Mouse (Mus musculus) small intestine, adult 2 months (tissue): ENCODE data around the gene Med24. TPM values are rescaled to one million over a fixed set of nuclear protein-coding genes. Genes with fewer than 3 reads are reported as not detected.
A peak's percentile ranks its signal among the peaks of the same experiment; 100 is the strongest.
"Not testable (repeated sequence)": the region's sequence is repeated elsewhere in the genome, so short reads cannot be mapped to it uniquely, and the experiment has no call there.

ENCODE experiments used
- H3K27ac ChIP-seq: fragments of 200-500 bp; 2 replicates; pipeline ENCODE4 v1.5.1; 2012; ENCODE audit warnings: low read depth, low read length, control low read depth, inconsistent platforms; ENCODE audit not compliant: insufficient read depth
- H3K27me3 ChIP-seq: fragments of 200-500 bp; 2 replicates; pipeline ENCODE4 v1.6.1; 2012; ENCODE audit warnings: mild to moderate bottlenecking, moderate library complexity, low read length, inconsistent platforms; ENCODE audit not compliant: control insufficient read depth, insufficient read depth
- H3K36me3 ChIP-seq: fragments of 200-500 bp; 2 replicates; pipeline ENCODE4 v1.6.1; 2012; ENCODE audit warnings: mild to moderate bottlenecking, low read length, control low read depth, inconsistent platforms; ENCODE audit not compliant: control insufficient read depth, insufficient read depth
- H3K4me1 ChIP-seq: fragments of 200-500 bp; 2 replicates; pipeline ENCODE4 v1.6.1; 2012; ENCODE audit warnings: low read length, inconsistent platforms, mixed read lengths; ENCODE audit not compliant: control insufficient read depth, insufficient read depth, insufficient read length
- H3K4me3 ChIP-seq: fragments of 200-500 bp; 2 replicates; pipeline ENCODE4 v1.5.1; 2012; ENCODE audit warnings: low read depth, mild to moderate bottlenecking, control low read depth, inconsistent platforms, low read length, moderate library complexity
- CTCF ChIP-seq: fragments of 200-500 bp; IDR thresholded peaks from 2 replicates; pipeline ENCODE4 v1.5.1; 2012; ENCODE audit warnings: low read depth, mild to moderate bottlenecking, control low read depth, inconsistent platforms, low read length, moderate library complexity, mixed read lengths; ENCODE audit not compliant: insufficient replicate concordance, insufficient read length; ENCODE audit errors: extremely low read depth
- POLR2A ChIP-seq: fragments of 200-500 bp; IDR thresholded peaks from 2 replicates; pipeline ENCODE4 v1.6.1; 2012; ENCODE audit warnings: low read depth, mild to moderate bottlenecking, control low read depth, inconsistent platforms, low read length, moderate library complexity
- WGBS: fragments of 180-500 bp; shearing (Covaris S2); methylation state at CpG from one replicate; pipeline ENCODE4 v1.1.7; 2018; 5-methylcytosine and 5-hydroxymethylcytosine counted together
- polyA plus RNA-seq: library from polyadenylated mRNA; depleted of rRNA; stranded (reverse); fragments of >200 nt; gene quantifications from 2 replicates; pipeline ENCODE4 v1.2.3, GENCODE M21; 2012

The Med24 gene
- polyA plus RNA-seq, 1 experiment: 49.5 TPM

GRCm38 (mm10) chr11:98738925-98739324, 9.7 kb upstream of the Med24 start:
- Histone ChIP-seq H3K36me3 (no peaks in the 10 kb centered on the region), H3K27ac (no peak overlapping the region), H3K4me1 (peaks cover 11% of the 10 kb centered on the region; the same call in 1 of the 2 replicates), H3K27me3 (no peaks in the 10 kb centered on the region), H3K4me3 (no peak overlapping the region)
- no peak for TF ChIP-seq POLR2A
- no peak for TF ChIP-seq CTCF
- WGBS: 69% methylated on average over 9 of the region's 9 CpGs

GRCm38 (mm10) chr11:98738428-98738911, 9.2 kb upstream of the Med24 start:
- Histone ChIP-seq H3K4me1 (peaks cover 7% of the 10 kb centered on the region; the same call in 1 of the 2 replicates), H3K4me3 (no peak overlapping the region), H3K27me3 (no peaks in the 10 kb centered on the region), H3K36me3 (no peaks in the 10 kb centered on the region), H3K27ac (no peak overlapping the region)
- TF ChIP-seq CTCF (no peak), POLR2A (no peak)
- 81% methylated on average over 4 of the region's 4 CpGs for WGBS

GRCm38 (mm10) chr11:98737220-98737619, 8.0 kb upstream of the Med24 start:
- not testable (repeated sequence) for H3K4me1 ChIP-seq, H3K27ac ChIP-seq, H3K4me3 ChIP-seq, H3K27me3 ChIP-seq, H3K36me3 ChIP-seq
- 44% methylated on average over 2 of the region's 2 CpGs for WGBS

- TF ChIP-seq POLR2A (no peak), CTCF (no peak)
- H3K4me1 ChIP-seq: peaks cover 4% of the 10 kb centered on the region; the same call in 1 of the 2 replicates
- no peak overlapping the region for H3K4me3 ChIP-seq
- H3K27me3 ChIP-seq: no peaks in the 10 kb centered on the region
- H3K27ac ChIP-seq: no peak overlapping the region
- WGBS: 93% methylated on average over 1 of the region's 1 CpGs
- no peaks in the 10 kb centered on the region for H3K36me3 ChIP-seq
Measured at GRCm38 (mm10) chr11:98736176-98736575, 6.9 kb upstream of the Med24 start.

- H3K4me3 ChIP-seq: no peak overlapping the region
- no peak overlapping the region for H3K27ac ChIP-seq
- 93% methylated on average over 4 of the region's 4 CpGs for WGBS
- H3K36me3 ChIP-seq: no peaks in the 10 kb centered on the region
- no peaks in the 10 kb centered on the region for H3K27me3 ChIP-seq
- TF ChIP-seq CTCF (no peak), POLR2A (no peak)
- H3K4me1 ChIP-seq: peaks cover 3% of the 10 kb centered on the region; the same call in 1 of the 2 replicates
Measured at GRCm38 (mm10) chr11:98735111-98735510, 5.9 kb upstream of the Med24 start.

- WGBS: 83% methylated on average over 3 of the region's 3 CpGs
- H3K27ac ChIP-seq: no peak overlapping the region
- TF ChIP-seq POLR2A: no peak
- TF ChIP-seq CTCF: peak; percentile 35; the same call in 1 of the 2 replicates
- no peak overlapping the region for H3K4me3 ChIP-seq
- H3K27me3 ChIP-seq: no peaks in the 10 kb centered on the region
- H3K4me1 ChIP-seq: no peaks in the 10 kb centered on the region
- H3K36me3 ChIP-seq: no peaks in the 10 kb centered on the region
Measured at GRCm38 (mm10) chr11:98734020-98734419, 4.8 kb upstream of the Med24 start.

GRCm38 (mm10) chr11:98731134-98731533, 1.9 kb upstream of the Med24 start:
- 0 out of 2 replicates have a peak overlapping the region, but pooled peaks have one; percentile 8 for H3K27ac ChIP-seq
- H3K36me3 ChIP-seq: no peaks in the 10 kb centered on the region; the same call in 1 of the 2 replicates
- H3K4me1 ChIP-seq: peaks cover 3% of the 10 kb centered on the region; the same call in 1 of the 2 replicates
- H3K4me3 ChIP-seq: no peak overlapping the region
- no peaks in the 10 kb centered on the region for H3K27me3 ChIP-seq
- WGBS: 62% methylated on average over 5 of the region's 5 CpGs
- TF ChIP-seq POLR2A (no peak), CTCF (no peak)

GRCm38 (mm10) chr11:98730727-98731126, 1.5 kb upstream of the Med24 start:
- H3K4me3 ChIP-seq: no peak overlapping the region
- 58% methylated on average over 4 of the region's 4 CpGs for WGBS
- TF ChIP-seq POLR2A (no peak), CTCF (no peak)
- peaks cover 4% of the 10 kb centered on the region for H3K36me3 ChIP-seq
- peaks cover 3% of the 10 kb centered on the region; the same call in 1 of the 2 replicates for H3K4me1 ChIP-seq
- 0 out of 2 replicates have a peak overlapping the region, but pooled peaks have one; percentile 8 for H3K27ac ChIP-seq
- no peaks in the 10 kb centered on the region for H3K27me3 ChIP-seq
